In the genomic region with DNA sequence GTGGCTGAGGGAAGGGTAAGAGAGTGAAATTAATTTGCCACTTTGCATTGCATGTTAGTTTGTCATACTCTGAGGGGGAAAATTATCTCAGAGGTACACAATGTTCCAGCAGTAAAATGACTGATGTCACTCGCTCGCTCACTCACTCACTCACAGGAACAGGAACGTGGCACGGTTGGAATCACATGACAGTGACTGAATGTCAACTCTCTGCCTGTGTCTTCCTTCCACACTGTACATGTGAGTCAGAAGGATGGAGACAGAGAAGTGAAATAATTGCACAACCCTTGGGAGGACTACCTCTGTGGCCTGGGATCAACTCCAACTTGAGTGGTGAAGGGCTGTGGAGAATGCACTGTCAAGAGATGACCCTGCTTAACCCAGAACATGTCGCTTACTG, we compare ENCODE assay signal across 18 mouse cellular contexts. TPM values are rescaled to one million over a fixed set of nuclear protein-coding genes. Genes with fewer than 3 reads are reported as not detected.
DNase-seq lines count a peak whose midpoint lies in the region; ATAC-seq and TF ChIP-seq lines count a peak whose summit lies in the region.
"Had no signal": no experiment of that assay in that cellular context is flagged by ENCODE, and none has a peak within 500 bp of the region (broad histone marks: within the 10 kb centered on the region; RNA-seq: fewer than 3 reads in every experiment).

No protein-coding gene starts in this region.

- peaks cover 15% of the 10 kb centered on the region for H3K4me1 ChIP-seq in liver, postnatal 0 days (ENCODE audit: insufficient read depth)
- H3K4me1 ChIP-seq in liver, embryonic 11.5 days (replicated peaks; ENCODE audit: control insufficient read depth, insufficient read depth, low read length) = peaks cover 20% of the 10 kb centered on the region
- peaks cover 28% of the 10 kb centered on the region for H3K4me1 ChIP-seq in bone marrow macrophage, adult 2 months (ENCODE audit: control insufficient read depth, insufficient read depth, low read length)
- H3K4me1 ChIP-seq in hindbrain, postnatal 0 days (ENCODE audit: insufficient read depth, low read length) = no peaks in the 10 kb centered on the region

- H3ac ChIP-seq in myocyte (ENCODE audit: control insufficient read depth, insufficient read length) = no peak overlapping the region

- no peak for TF ChIP-seq POLR2A in bone marrow macrophage, adult 2 months (IDR thresholded peaks at IDR 0.05; ENCODE audit: borderline replicate concordance, low read depth, low read length)
- no peak for TF ChIP-seq POLR2A in myocyte (IDR thresholded peaks at IDR 0.05; ENCODE audit: insufficient read length, low read depth)

- peak; percentile 52 for ATAC-seq in liver, postnatal 0 days
- ATAC-seq in liver, embryonic 11.5 days (replicated peaks; ENCODE audit: low FRiP score) = no peak
- no peak for ATAC-seq in hindbrain, postnatal 0 days
- ATAC-seq: inflammation-experienced regulatory T-cells, adult 6 months had no signal

- H3K9me3 ChIP-seq in liver, postnatal 0 days (ENCODE audit: low read length) = no peaks in the 10 kb centered on the region
- H3K9me3 ChIP-seq in liver, embryonic 11.5 days (ENCODE audit: control insufficient read depth, low read length) = no peaks in the 10 kb centered on the region
- no peaks in the 10 kb centered on the region for H3K9me3 ChIP-seq in hindbrain, postnatal 0 days (ENCODE audit: low read length)
- H3K9me3 ChIP-seq: heart, embryonic 15.5 days; liver, embryonic 13.5 days had no signal

- intact Hi-C loops in gastrocnemius, postnatal 36 days (cut with DNase I) = no loop called here

- H3K9ac ChIP-seq in liver, postnatal 0 days (replicated peaks) = no peak overlapping the region
- no peak overlapping the region for H3K9ac ChIP-seq in liver, embryonic 11.5 days (ENCODE audit: low read depth, low read length)
- no peak overlapping the region for H3K9ac ChIP-seq in hindbrain, postnatal 0 days (replicated peaks; ENCODE audit: low read length)
- H3K9ac ChIP-seq: heart, embryonic 15.5 days; liver, embryonic 13.5 days had no signal

- 64% methylated on average over 5 of the region's 5 CpGs for WGBS in liver, postnatal 0 days (ENCODE audit: insufficient replicate concordance)
- WGBS in liver, embryonic 11.5 days = 86% methylated on average over 5 of the region's 5 CpGs
- WGBS in hindbrain, postnatal 0 days = 89% methylated on average over 5 of the region's 5 CpGs

- TF ChIP-seq CTCF in liver, postnatal 0 days (IDR thresholded peaks at IDR 0.05; ENCODE audit: low read depth) = no peak
- no peak for TF ChIP-seq CTCF in bone marrow macrophage, adult 2 months (IDR thresholded peaks at IDR 0.05; ENCODE audit: low read depth, low read length)
- TF ChIP-seq CTCF in hindbrain, postnatal 0 days (IDR thresholded peaks at IDR 0.05; ENCODE audit: low read depth) = no peak

- H3K4me3 ChIP-seq in liver, postnatal 0 days (ENCODE audit: low read depth, low read length) = no peak overlapping the region
- no peak overlapping the region for H3K4me3 ChIP-seq in liver, embryonic 11.5 days (ENCODE audit: low read depth, low read length)
- H3K4me3 ChIP-seq in bone marrow macrophage, adult 2 months (ENCODE audit: insufficient read depth, low read length) = no peak overlapping the region
- H3K4me3 ChIP-seq in myocyte = no peak overlapping the region
- no peak overlapping the region for H3K4me3 ChIP-seq in hindbrain, postnatal 0 days (ENCODE audit: low read length)
- H3K4me3 ChIP-seq: erythroblast, embryonic 14.5 days; heart, embryonic 15.5 days; liver, embryonic 13.5 days had no signal

- H3K27ac ChIP-seq in liver, postnatal 0 days (ENCODE audit: low read depth) = no peak overlapping the region
- H3K27ac ChIP-seq in liver, embryonic 11.5 days (ENCODE audit: low read depth, low read length) = no peak overlapping the region
- H3K27ac ChIP-seq in bone marrow macrophage, adult 2 months (ENCODE audit: insufficient read depth, low read depth, low read length) = peak overlapping the region; percentile 49
- H3K27ac ChIP-seq in hindbrain, postnatal 0 days = no peak overlapping the region
- H3K27ac ChIP-seq: heart, embryonic 15.5 days; liver, embryonic 13.5 days had no signal

- peak; percentile 27 for DNase-seq in gastrocnemius, adult 18-20 months (ENCODE audit: low spot score)
- DNase-seq in gastrocnemius, postnatal 36 days = no peak
- DNase-seq in liver, postnatal 0 days = no peak
- DNase-seq in liver, embryonic 11.5 days (ENCODE audit: low spot score) = no peak
- no peak for DNase-seq in MN1 (ENCODE audit: low spot score)
- DNase-seq in hindbrain, postnatal 0 days (ENCODE audit: low spot score) = no peak
- DNase-seq: B cell, adult 2 months; cerebellum, adult 11 months; kidney, postnatal 14 days; liver, embryonic 13.5 days; right cerebral cortex, postnatal 25 days had no signal

- no peak overlapping the region for H3K4me2 ChIP-seq in liver, postnatal 0 days (ENCODE audit: low read depth, low read length)
- no peak overlapping the region for H3K4me2 ChIP-seq in liver, embryonic 11.5 days
- H3K4me2 ChIP-seq in myocyte (ENCODE audit: low read depth) = no peak overlapping the region
- H3K4me2 ChIP-seq in hindbrain, postnatal 0 days (ENCODE audit: low read depth, low read length) = no peak overlapping the region
- H3K4me2 ChIP-seq: heart, embryonic 15.5 days; liver, embryonic 13.5 days had no signal

- no peaks in the 10 kb centered on the region for H3K27me3 ChIP-seq in liver, postnatal 0 days (ENCODE audit: insufficient read depth, low read length)
- no peaks in the 10 kb centered on the region for H3K27me3 ChIP-seq in liver, embryonic 11.5 days (replicated peaks; ENCODE audit: control insufficient read depth, insufficient read depth, low read length)
- H3K27me3 ChIP-seq in myocyte (ENCODE audit: control insufficient read depth, insufficient read depth, insufficient read length) = no peaks in the 10 kb centered on the region
- H3K27me3 ChIP-seq in hindbrain, postnatal 0 days (ENCODE audit: insufficient read depth, low read length) = no peaks in the 10 kb centered on the region
- H3K27me3 ChIP-seq: heart, embryonic 15.5 days; liver, embryonic 13.5 days had no signal

- peak; percentile 60 for TF ChIP-seq EP300 in liver, postnatal 0 days (IDR thresholded peaks at IDR 0.05; ENCODE audit: low read depth)

- H3K36me3 ChIP-seq in liver, postnatal 0 days (replicated peaks; ENCODE audit: insufficient read depth, low read length) = no peaks in the 10 kb centered on the region
- no peaks in the 10 kb centered on the region for H3K36me3 ChIP-seq in liver, embryonic 11.5 days (ENCODE audit: control insufficient read depth, insufficient read depth, low read length)
- H3K36me3 ChIP-seq in myocyte (ENCODE audit: control insufficient read depth, insufficient read depth) = no peaks in the 10 kb centered on the region
- no peaks in the 10 kb centered on the region for H3K36me3 ChIP-seq in hindbrain, postnatal 0 days (ENCODE audit: insufficient read depth, low read length)
- H3K36me3 ChIP-seq: heart, embryonic 15.5 days; liver, embryonic 13.5 days had no signal

- H3K79me2 ChIP-seq in myocyte (ENCODE audit: control insufficient read depth, insufficient read depth) = no peaks in the 10 kb centered on the region

TF ChIP-seq in myocyte, 11 proteins besides CTCF, POLR2A, EP300 and RAD21:
- TF ChIP-seq USF1 (IDR thresholded peaks at IDR 0.05; ENCODE audit: low read depth) (no peak), MYOD1 (IDR thresholded peaks at IDR 0.05; ENCODE audit: control insufficient read depth in 1 of 3, insufficient read length in 2 of 3, low read depth in 2 of 3) (no peak), SRF (IDR thresholded peaks at IDR 0.05; ENCODE audit: control insufficient read depth, insufficient read length, low read depth) (no peak), MYOG (IDR thresholded peaks at IDR 0.05; ENCODE audit: control insufficient read depth in 1 of 3, insufficient read depth in 1 of 3, insufficient read length in 2 of 3, low read depth in 2 of 3) (no peak), MAX (IDR thresholded peaks at IDR 0.05; ENCODE audit: low read depth) (no peak), REST (IDR thresholded peaks at IDR 0.05; ENCODE audit: insufficient read depth, insufficient read length) (no peak), CEBPB (IDR thresholded peaks at IDR 0.05; ENCODE audit: insufficient read depth, poor library complexity, severe bottlenecking) (0 out of 2 replicates have a peak, but pooled peaks have one; percentile 23), TCF12 (IDR thresholded peaks at IDR 0.05; ENCODE audit: insufficient read depth, poor library complexity, severe bottlenecking) (no peak)

RNA-seq across cellular contexts. Expression of a gene that starts 6.3 kb away (rescaled TPM):
- total RNA-seq in gastrocnemius, adult 18-20 months (2021) = not detected
- not detected for total RNA-seq in gastrocnemius, postnatal 36 days (2021)
- polyA plus RNA-seq in liver, postnatal 0 days (2015; fragmentation: Nextera tagmentation; extraction: Ambion mirVana) = not detected in 2 replicates
- not detected in 2 replicates for polyA plus RNA-seq in liver, embryonic 11.5 days (2014; fragmentation: Nextera tagmentation; extraction: Ambion mirVana)
- polyA plus RNA-seq in bone marrow macrophage, adult 2 months (2012; ENCODE audit: insufficient read depth, insufficient read length, missing spikeins) = not detected in 2 replicates
- not detected for polyA plus RNA-seq in myocyte (2012; fragmentation: generic; extraction: Trizol)
- not detected in 2 replicates for total RNA-seq in hindbrain, postnatal 0 days (2014; rRNA removed)
- polyA plus RNA-seq in hindbrain, postnatal 0 days (2015; fragmentation: Nextera tagmentation; extraction: Ambion mirVana) = not detected in 2 replicates
- total RNA-seq: left cerebral cortex, postnatal 10 days had no signal
- polyA plus RNA-seq: erythroblast, embryonic 14.5 days; inflammation-experienced regulatory T-cells, adult 6 months; liver, embryonic 13.5 days had no signal

RNA-seq across cellular contexts. Expression of a gene that starts 28.0 kb away (rescaled TPM):
- under 1 TPM; 0.64 to 0.95 TPM for total RNA-seq in gastrocnemius, adult 18-20 months (2021)
- total RNA-seq in gastrocnemius, postnatal 36 days (2021) = under 1 TPM; 0.39 to 0.82 TPM
- polyA plus RNA-seq in liver, postnatal 0 days (2015; fragmentation: Nextera tagmentation; extraction: Ambion mirVana) = 0.11 TPM in 1 of 2 replicates, not detected in the other
- polyA plus RNA-seq in liver, embryonic 11.5 days (2014; fragmentation: Nextera tagmentation; extraction: Ambion mirVana) = 0.47 and 0.73 TPM in 2 replicates
- polyA plus RNA-seq in bone marrow macrophage, adult 2 months (2012; ENCODE audit: insufficient read depth, insufficient read length, missing spikeins) = not detected in 2 replicates
- polyA plus RNA-seq in myocyte (2012; fragmentation: generic; extraction: Trizol) = not detected
- total RNA-seq in hindbrain, postnatal 0 days (2014; rRNA removed) = 0.36 and 0.89 TPM in 2 replicates
- polyA plus RNA-seq in hindbrain, postnatal 0 days (2015; fragmentation: Nextera tagmentation; extraction: Ambion mirVana) = 0.45 and 0.46 TPM in 2 replicates
- polyA plus RNA-seq: erythroblast, embryonic 14.5 days had no signal

RNA-seq across cellular contexts. Expression of a gene that starts 42.0 kb away (rescaled TPM):
- total RNA-seq in gastrocnemius, adult 18-20 months (2021) = not detected
- total RNA-seq in gastrocnemius, postnatal 36 days (2021) = not detected
- 3.9 and 4.0 TPM in 2 replicates for polyA plus RNA-seq in liver, postnatal 0 days (2015; fragmentation: Nextera tagmentation; extraction: Ambion mirVana)
- polyA plus RNA-seq in liver, embryonic 11.5 days (2014; fragmentation: Nextera tagmentation; extraction: Ambion mirVana) = 0.09 and 0.11 TPM in 2 replicates
- polyA plus RNA-seq in bone marrow macrophage, adult 2 months (2012; ENCODE audit: insufficient read depth, insufficient read length, missing spikeins) = not detected in 2 replicates
- polyA plus RNA-seq in myocyte (2012; fragmentation: generic; extraction: Trizol) = not detected
- total RNA-seq in hindbrain, postnatal 0 days (2014; rRNA removed) = not detected in 2 replicates
- polyA plus RNA-seq in hindbrain, postnatal 0 days (2015; fragmentation: Nextera tagmentation; extraction: Ambion mirVana) = not detected in 2 replicates
- total RNA-seq: left cerebral cortex, postnatal 10 days; MEL had no signal
- polyA plus RNA-seq: erythroblast, embryonic 14.5 days; heart, embryonic 15.5 days; inflammation-experienced regulatory T-cells, adult 6 months had no signal
